Comparison of ENCODE assay signal across 21 mouse cellular contexts in the genomic region with DNA sequence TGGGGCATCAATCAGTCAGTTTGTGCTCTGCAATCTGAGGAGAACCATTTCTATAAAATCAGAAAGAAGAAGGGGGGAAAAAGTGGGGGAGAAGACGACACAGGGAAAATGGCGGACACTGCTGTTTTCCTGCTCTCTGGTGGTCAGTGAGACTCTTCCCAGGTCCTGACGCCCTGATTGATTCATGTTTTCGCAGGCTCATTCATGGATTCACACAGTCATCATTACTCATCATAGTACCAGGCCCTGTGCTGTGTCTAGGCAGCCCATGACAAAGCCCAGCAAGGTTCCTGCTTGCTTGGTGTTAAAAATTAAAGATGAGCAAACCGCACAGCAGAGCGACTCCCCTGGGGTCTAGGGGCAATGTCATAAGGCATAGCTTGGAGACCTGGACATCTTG. TPM values are rescaled to one million over a fixed set of nuclear protein-coding genes. Genes with fewer than 3 reads are reported as not detected.
"Had no signal": no experiment of that assay in that cellular context is flagged by ENCODE, and none has a peak within 500 bp of the region (broad histone marks: within the 10 kb centered on the region; RNA-seq: fewer than 3 reads in every experiment).

No protein-coding gene starts in this region.

- H3K9ac ChIP-seq: lung, embryonic 14.5 days; neural tube, embryonic 13.5 days; neural tube, embryonic 15.5 days had no signal

- H3K27ac ChIP-seq: neural tube, embryonic 13.5 days had no signal

- H3K36me3 ChIP-seq: midbrain, embryonic 10.5 days; midbrain, embryonic 12.5 days; neural tube, embryonic 13.5 days; neural tube, embryonic 15.5 days had no signal

- H3K4me3 ChIP-seq: midbrain, embryonic 10.5 days; midbrain, embryonic 12.5 days; myocyte; neural tube, embryonic 13.5 days; neural tube, embryonic 15.5 days had no signal

- H3K9me3 ChIP-seq: midbrain, embryonic 10.5 days; midbrain, embryonic 12.5 days; neural tube, embryonic 13.5 days; neural tube, embryonic 15.5 days had no signal

- H3K4me2 ChIP-seq: lung, embryonic 14.5 days; midbrain, embryonic 12.5 days; neural tube, embryonic 13.5 days; neural tube, embryonic 15.5 days had no signal

- DNase-seq: lung, adult 18-20 months; lung, embryonic 14.5 days; lung, postnatal 14 days; lung, postnatal 4 days; midbrain, embryonic 14.5 days; right cerebral cortex, adult 18-20 months; right cerebral cortex, postnatal 25 days; right cerebral cortex, postnatal 4 days; spleen, adult 18-20 months; thymus, adult 18-20 months; thymus, postnatal 14 days; thymus, postnatal 36 days had no signal

- ATAC-seq: midbrain, embryonic 16.5 days had no signal

RNA-seq across cellular contexts. Expression of a gene that starts 11.9 kb away (rescaled TPM):
- total RNA-seq: megakaryocyte, adult 5-6 weeks; megakaryocyte-erythroid progenitor cell, adult 5-6 weeks had no signal
- polyA plus RNA-seq: thymus, postnatal 0 days had no signal

RNA-seq across cellular contexts. Expression of a gene that starts 57.7 kb away (rescaled TPM):
- polyA plus RNA-seq: midbrain, embryonic 12.5 days had no signal
